Mouse (Mus musculus) neural tube, embryonic 10.5 days (tissue): ENCODE measurements around the gene Pms1.
"Not testable (repeated sequence)": the region's sequence is repeated elsewhere in the genome, so short reads cannot be mapped to it uniquely, and the experiment has no call there.

Experiments
- DNase-seq: peaks from one replicate; pipeline ENCODE4 v3.0.0-alpha.2; 2017; ENCODE audit warnings: low spot score; ENCODE audit errors: extremely low spot score

Pms1 gene

GRCm38 (mm10) chr1:53296581-53297383 lies at the start of gene Pms1, which contains the start of the genes Ormdl1 and Gm28778:
TSS of gene Pms1 (minus strand) at chr1:53297018.
TSS of gene Ormdl1 (plus strand) at chr1:53297095.
TSS of gene Gm28778 (plus strand) at chr1:53297111.
- DNase-seq = peak; percentile 92

DNA sequence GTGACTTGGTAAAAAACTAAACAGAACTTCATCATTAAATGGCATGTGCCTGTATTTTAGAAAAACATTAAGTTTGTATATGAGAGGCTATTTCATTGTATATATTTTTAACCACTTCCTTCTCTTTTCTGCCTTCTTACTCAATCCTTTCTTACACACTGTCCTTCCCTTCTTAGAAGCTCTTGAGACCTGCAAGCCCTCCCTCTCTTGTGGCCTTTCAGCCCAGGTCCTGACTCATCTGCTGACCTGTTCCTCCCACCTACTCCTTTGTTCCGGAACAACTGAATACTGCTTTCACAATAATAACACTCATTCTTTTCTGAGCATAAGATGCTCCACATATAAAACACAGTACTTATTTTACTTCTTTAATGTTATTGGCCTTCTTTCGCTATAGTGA lies 44.3 kb upstream of the Pms1 start:
- DNase-seq = no peak

GRCm38 (mm10) chr1:53337403-53337802 lies 40.6 kb upstream of the Pms1 start:
- DNase-seq = not testable (repeated sequence)

GRCm38 (mm10) chr1:53335465-53335864 lies 38.6 kb upstream of the Pms1 start:
- no peak for DNase-seq

DNA sequence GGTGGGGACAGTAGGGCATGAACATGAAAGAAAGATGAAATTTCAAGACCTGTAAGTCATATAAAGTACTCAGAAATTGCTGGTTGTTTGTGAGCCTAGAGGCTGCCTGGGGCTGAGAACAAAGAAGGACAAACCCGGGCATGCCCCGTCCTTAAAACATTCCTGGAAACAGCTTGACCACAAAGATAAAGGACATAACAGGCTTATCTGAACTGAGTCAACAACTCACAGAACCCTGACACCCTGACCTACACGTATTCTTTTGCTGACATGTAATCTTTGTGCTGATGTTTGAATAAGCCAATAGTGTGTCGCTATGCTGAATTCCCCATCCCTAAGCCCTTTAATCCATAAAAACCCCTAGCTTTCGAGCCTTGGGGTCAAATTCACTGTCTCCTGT lies 36.7 kb upstream of the Pms1 start:
- not testable (repeated sequence) for DNase-seq

DNA sequence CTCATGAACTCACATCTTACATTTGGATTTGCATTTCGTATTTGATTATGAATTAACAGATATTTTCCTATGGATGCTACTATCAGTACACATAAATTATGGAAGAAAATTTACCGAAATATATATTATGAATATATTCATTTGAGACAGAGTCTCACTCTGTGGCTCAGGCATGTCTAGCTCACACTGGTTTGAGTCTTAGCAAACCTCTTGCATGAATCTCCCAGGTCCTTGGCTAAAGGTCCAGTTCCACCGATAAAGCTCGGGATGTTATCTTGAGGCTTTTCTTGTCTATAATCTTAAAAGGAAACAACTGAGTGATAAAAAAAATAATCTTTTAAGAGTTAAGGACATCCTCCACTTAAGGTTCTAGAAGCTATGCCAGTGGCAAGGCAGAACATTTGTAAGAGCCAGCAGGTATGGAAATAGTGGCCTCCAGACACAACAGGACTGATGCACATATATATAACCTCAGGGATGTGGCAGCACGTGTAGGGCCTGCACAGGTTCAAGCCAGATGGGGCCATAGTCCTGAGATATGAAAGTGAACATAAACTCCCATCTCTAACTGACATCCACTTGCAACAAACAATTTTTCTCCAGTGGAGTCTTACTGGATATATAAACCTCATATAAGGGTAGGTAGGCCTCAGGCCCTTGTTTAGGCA lies 28.1 kb upstream of the Pms1 start:
- DNase-seq = no peak

DNA sequence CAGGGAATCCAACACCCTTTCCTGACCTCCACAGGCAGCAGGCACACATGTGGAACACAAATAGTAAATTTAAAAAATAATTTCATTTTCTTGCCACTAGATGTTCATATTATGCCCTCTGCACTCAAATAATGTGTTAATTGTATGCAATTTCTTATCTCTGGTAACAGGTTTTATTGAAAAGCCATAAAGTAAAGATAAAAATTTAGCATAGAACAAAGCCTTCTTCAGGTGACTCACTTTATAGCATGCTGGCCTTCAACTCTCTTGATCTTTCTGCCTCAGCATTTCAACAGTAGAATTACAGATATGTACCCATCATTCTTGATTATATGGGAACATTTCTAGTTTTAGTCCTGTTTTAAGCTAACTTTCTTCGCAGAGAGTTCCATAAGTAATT lies 27.5 kb upstream of the Pms1 start:
- no peak for DNase-seq

DNA sequence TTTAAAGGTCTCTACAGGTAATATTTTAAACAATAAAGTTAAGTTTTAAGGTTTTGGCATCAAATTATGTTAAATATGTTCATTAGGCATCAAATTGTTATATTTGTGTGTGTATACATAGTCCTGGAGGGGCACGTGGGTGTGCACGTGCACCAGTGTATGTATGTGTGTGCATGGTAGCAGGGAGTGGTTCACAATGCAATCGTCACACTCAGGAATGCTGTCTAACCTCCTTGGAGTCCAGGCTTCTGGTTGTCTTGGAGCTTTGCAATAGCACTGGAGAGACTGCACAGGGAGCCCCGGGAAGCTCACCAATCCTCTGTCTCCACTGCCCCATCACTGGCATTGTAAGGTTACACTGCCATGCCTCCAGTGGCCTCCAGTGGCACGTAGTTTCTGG lies 26.4 kb upstream of the Pms1 start:
- no peak for DNase-seq

- DNase-seq = no peak
Observed at GRCm38 (mm10) chr1:53321662-53322344, 25.0 kb upstream of the Pms1 start.

DNA sequence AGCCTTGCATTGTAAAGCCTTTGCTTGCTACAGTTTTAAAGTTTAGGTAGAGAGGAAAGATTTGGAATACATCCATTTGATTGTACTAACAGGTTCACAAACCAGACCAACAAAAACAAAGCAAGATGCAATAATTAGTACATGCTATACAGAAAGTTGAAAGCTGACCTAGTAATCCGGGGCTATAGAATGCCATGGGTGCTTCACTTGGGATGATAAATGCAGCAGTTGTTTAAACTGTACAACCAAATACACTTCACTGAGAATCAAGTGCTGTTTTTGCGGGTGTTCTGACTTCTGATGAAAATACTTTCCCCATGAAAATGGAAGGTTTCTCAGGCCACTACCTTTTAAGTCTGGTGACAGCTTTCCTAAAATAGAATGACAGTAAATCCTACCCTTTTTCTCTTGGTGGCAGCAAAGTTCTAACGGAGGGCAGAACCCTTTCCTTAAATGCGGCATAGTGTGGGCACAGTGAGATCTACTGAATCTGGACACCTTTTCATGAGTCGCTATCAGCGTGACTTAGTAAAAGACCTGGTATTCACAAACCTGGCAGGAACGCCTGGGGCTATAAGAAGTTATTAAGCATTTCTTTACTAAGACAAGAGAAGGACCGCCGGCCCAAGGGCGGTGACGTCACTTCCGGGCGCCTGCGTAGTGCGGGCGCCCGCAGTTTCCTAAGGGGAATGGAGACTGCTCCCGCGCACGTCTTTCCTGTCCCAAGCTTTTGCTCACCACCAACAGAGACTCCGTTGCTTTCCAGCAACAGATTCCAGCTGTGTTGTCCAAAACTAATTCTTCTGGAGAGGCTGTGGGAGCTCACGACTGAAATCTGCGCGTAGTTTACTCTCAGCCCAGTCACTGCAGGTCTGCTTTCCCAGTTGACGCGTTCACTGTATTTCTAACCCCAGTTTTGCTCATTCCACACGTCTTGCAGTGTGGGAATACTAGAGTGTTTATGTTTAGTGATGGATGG lies 16.5 kb upstream of the Pms1 start, which contains the start of gene Osgepl1:
TSS of gene Osgepl1 (plus strand) at position 636 of the 979 bp plus-strand sequence.
- peak; percentile 87 for DNase-seq

DNA sequence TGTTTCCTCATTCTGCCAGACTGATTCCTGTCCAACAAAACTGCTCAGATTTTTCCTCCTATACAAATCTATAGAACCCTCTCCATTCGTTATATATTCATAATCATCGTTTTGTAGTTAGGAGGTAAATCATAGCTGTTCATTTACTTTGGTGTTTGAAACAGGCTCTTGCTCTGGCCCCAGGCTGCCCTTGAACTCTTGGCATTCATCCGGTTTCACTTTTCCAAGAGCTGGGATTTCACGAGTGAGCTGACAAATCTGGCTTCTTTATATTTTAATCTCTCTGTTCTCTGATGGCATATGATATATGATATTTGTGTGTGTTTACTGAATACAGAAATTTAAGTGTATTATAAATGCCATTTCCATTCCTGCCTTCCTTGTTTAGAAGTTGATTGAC lies 3.7 kb upstream of the Pms1 start:
- DNase-seq = no peak

DNA sequence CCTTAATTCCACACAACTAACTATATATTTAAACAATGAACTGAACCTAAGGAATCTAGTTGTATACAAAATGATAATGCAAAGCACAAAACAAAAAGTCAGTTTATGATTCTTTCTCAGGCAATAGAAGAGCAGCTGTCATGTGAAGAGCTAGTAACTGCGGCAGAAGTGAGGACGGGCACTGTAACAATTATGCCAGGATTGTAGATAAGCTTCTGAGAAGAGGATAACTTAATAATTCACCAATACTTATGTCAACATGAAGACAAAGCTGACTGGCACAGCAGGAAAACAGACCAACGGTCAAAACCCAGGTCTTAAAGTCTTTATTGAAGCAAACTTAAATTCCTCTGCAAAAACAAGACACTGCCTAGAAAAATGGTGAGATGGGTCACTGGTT lies 5.6 kb downstream of the Pms1 start:
- no peak for DNase-seq

GRCm38 (mm10) chr1:53272646-53273045 lies 24.2 kb downstream of the Pms1 start:
- no peak for DNase-seq

DNA sequence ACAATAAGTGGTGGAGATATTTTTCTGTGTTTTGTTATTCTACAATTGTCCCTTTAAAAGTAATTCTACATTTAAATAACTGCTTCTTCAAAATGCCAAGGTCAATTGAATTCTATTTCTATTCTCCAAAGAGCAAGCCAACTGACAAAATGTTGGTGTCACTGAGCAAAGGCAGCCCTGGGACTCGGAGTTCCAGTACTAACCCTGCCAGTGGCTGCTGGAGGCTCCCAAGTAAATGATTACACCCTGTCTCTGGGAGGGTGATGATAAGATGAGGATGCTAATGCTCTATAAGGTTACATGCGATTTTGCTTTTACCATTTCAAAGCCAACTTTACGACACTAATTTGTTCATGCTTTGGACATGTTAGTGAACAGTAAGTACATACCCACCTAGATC lies 26.9 kb downstream of the Pms1 start:
- no peak for DNase-seq

DNA sequence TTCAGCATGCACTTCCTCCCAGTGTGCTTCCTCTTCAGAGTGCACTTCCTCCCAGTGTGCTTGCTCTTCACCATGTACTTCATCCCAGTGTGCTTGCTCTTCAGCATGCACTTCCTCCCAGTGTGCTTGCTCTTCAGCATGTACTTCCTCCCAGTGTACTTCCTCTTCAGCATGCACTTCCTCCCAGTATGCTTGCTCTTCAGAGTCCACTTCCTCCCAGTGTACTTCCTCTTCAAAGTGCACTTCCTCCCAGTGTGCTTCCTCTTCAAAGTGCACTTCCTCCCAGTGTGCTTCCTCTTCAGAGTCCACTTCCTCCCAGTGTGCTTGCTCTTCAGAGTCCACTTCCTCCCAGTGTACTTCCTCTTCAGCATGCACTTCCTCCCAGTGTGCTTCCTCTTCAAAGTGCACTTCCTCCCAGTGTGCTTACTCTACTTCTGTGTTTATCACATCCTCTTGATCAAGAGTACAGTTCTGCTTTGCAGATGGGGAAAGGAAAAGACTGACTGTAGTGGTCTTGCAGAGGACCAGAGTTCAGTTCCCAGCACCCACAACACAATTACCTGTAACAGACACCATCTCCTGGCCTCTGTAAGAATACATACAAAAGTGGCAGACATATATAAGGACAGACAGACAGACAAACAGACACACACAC lies 31.7 kb downstream of the Pms1 start:
- not testable (repeated sequence) for DNase-seq

- no peak for DNase-seq
Observed at GRCm38 (mm10) chr1:53226063-53226462, 70.8 kb downstream of the Pms1 start.

DNA sequence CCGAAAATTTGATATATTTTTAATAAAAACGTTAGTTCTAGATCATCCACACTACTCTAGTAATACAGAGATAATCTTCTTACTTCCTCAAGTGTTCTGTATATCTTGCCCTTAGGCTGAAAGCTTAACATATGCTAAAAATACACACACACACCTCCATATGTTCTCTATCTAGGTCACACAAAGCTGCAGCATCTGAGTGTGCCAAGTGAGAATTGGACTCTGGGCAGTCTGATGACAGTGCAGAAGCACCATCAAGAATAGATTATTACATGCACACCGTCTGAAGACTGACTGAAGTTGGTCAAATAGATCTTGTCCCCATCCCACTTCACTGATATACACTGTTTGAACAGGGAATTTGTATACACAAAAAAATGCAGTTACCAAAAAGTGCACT lies 71.2 kb downstream of the Pms1 start:
- no peak for DNase-seq

GRCm38 (mm10) chr1:53224775-53225174 lies 72.0 kb downstream of the Pms1 start:
- DNase-seq = no peak

- DNase-seq = no peak
Observed at GRCm38 (mm10) chr1:53210136-53210535, 86.7 kb downstream of the Pms1 start.

DNA sequence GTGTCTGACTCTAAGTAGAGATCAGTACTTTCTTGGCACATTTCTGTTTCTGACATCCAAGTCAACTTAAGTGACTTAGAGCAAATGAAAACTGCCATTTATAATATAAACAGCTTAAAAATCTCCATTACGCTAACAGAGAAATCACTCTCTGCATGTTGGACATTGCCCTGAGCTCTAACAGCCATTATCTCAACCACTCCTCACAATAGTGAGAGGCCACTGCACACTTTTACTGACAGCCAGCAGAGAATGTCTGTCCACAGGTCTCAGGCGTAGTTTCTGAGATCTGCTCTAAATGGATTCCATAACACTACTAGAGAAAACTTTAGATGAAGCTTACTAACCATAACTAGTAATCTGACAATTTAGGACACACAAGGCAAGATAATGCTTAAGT lies 92.9 kb downstream of the Pms1 start:
- no peak for DNase-seq
